Mouse (Mus musculus): ENCODE measurements around the gene Fcer2a. TPM values are rescaled to one million over a fixed set of nuclear protein-coding genes. Genes with fewer than 3 reads are reported as not detected.

Fcer2a gene
- polyA plus RNA-seq, 1 experiment from 2014 or later, result 0.32 TPM

GRCm38 (mm10) chr8:3664405-3664804 is 29.6 kb downstream of the Fcer2a start:
- no peaks in the 10 kb centered on the region for H3K4me1 ChIP-seq (ENCODE audit: insufficient read depth)
- no peak overlapping the region for H3K27ac ChIP-seq (ENCODE audit: low read depth)
- no peak for TF ChIP-seq CTCF (IDR thresholded peaks at IDR 0.05; ENCODE audit: low read depth)
- no peak overlapping the region for H3K4me2 ChIP-seq
- no peak for ATAC-seq (ENCODE audit: insufficient read depth)
- no peaks in the 10 kb centered on the region for H3K36me3 ChIP-seq (ENCODE audit: insufficient read depth)
- DNase-seq, result no peak
- no peaks in the 10 kb centered on the region for H3K9me3 ChIP-seq (ENCODE audit: low read depth, low read length)
- WGBS, result 55% methylated on average over 5 of the region's 5 CpGs
- H3K27me3 ChIP-seq (ENCODE audit: insufficient read depth, low read length), result no peaks in the 10 kb centered on the region
- H3K4me3 ChIP-seq (ENCODE audit: low read depth, low read length), result no peak overlapping the region
- H3K9ac ChIP-seq, result no peak overlapping the region

DNA sequence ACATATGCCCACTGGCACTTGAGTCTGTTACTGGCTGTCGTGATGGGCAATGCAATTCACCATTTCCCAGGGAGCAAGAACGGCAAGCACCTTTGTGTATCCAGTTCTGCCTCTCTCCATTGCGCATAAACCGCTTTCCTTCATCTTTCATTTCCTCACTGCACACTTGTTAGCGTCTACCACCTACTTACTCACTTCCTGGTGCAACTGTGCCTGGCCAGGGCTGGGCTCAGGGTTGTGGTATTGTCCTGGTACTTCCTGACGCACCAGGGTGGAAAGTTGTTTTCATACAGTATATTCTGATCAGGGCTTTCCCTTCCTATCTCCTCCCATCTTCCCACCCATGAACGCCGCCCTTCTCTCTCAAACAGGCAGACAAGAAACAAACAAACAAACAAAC is 33.1 kb downstream of the Fcer2a start:
- no peak for TF ChIP-seq CTCF (IDR thresholded peaks at IDR 0.05; ENCODE audit: low read depth)
- H3K27me3 ChIP-seq (ENCODE audit: insufficient read depth, low read length), result no peaks in the 10 kb centered on the region
- H3K4me1 ChIP-seq (ENCODE audit: insufficient read depth), result no peaks in the 10 kb centered on the region
- WGBS, result 73% methylated on average over 8 of the region's 8 CpGs
- no peak overlapping the region for H3K4me2 ChIP-seq
- no peak overlapping the region for H3K4me3 ChIP-seq (ENCODE audit: low read depth, low read length)
- no peak overlapping the region for H3K27ac ChIP-seq (ENCODE audit: low read depth)
- no peaks in the 10 kb centered on the region for H3K9me3 ChIP-seq (ENCODE audit: low read depth, low read length)
- H3K36me3 ChIP-seq (ENCODE audit: insufficient read depth), result no peaks in the 10 kb centered on the region
- H3K9ac ChIP-seq, result no peak overlapping the region
- DNase-seq, result no peak
- no peak for ATAC-seq (ENCODE audit: insufficient read depth)

DNA sequence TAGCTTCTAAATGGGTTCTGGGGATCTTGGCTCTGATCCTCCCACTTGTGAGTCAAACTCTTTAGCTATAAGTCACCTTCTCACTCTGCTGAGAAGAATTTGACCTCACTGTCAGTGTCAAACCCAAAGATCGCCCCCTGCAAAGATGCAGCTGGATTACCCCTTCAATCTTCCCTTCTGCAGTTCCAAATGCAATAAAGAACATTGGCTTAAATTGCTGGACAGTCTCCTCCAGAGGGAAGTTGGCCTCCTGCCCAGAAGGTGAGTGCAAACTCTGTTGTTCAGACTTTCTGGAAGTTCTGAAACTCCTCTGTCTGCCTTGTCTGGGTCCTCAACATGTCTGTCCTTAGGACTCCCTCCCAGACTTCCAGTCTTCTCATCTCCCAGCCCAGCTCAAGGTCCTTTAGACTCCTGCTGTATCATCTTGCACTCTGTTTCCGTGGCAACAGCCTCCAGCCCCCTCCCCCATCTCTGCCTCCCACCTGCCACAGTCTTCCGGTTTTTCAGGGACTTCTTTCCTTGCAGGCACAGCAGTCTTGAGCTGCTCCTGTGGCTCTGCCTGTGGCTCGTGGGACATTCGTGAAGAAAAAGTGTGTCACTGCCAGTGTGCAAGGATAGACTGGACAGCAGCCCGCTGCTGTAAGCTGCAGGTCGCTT is 37.1 kb downstream of the Fcer2a start:
- peak; percentile 6 for DNase-seq
- Histone ChIP-seq H3K27ac (ENCODE audit: low read depth) (no peak overlapping the region), H3K36me3 (ENCODE audit: insufficient read depth) (no peaks in the 10 kb centered on the region), H3K27me3 (ENCODE audit: insufficient read depth, low read length) (no peaks in the 10 kb centered on the region), H3K4me3 (ENCODE audit: low read depth, low read length) (no peak overlapping the region), H3K4me2 (no peak overlapping the region), H3K9ac (no peak overlapping the region), H3K4me1 (ENCODE audit: insufficient read depth) (no peaks in the 10 kb centered on the region), H3K9me3 (ENCODE audit: low read depth, low read length) (no peaks in the 10 kb centered on the region)
- ATAC-seq (ENCODE audit: insufficient read depth), result no peak
- TF ChIP-seq CTCF (IDR thresholded peaks at IDR 0.05; ENCODE audit: low read depth), result no peak
- WGBS, result 16% methylated on average over 7 of the region's 7 CpGs

GRCm38 (mm10) chr8:3655526-3655925 is 38.4 kb downstream of the Fcer2a start, which contains the start of gene Retn:
Gene Retn, plus strand, starts transcription at chr8:3655770.
- H3K36me3 ChIP-seq (ENCODE audit: insufficient read depth), result no peaks in the 10 kb centered on the region
- no peak within 1 kb of the TSS for H3K9ac ChIP-seq
- H3K4me2 ChIP-seq, result no peak within 1 kb of the TSS
- no peak for ATAC-seq (ENCODE audit: insufficient read depth)
- no peak within 1 kb of the TSS for H3K27ac ChIP-seq (ENCODE audit: low read depth)
- no peak for DNase-seq
- H3K9me3 ChIP-seq (ENCODE audit: low read depth, low read length), result no peaks in the 10 kb centered on the region
- no peaks in the 10 kb centered on the region for H3K27me3 ChIP-seq (ENCODE audit: insufficient read depth, low read length)
- no peak for TF ChIP-seq CTCF (IDR thresholded peaks at IDR 0.05; ENCODE audit: low read depth)
- WGBS, result 54% methylated on average over 3 of the region's 3 CpGs
- no peaks in the 10 kb centered on the region for H3K4me1 ChIP-seq (ENCODE audit: insufficient read depth)
- no peak within 1 kb of the TSS for H3K4me3 ChIP-seq (ENCODE audit: low read depth, low read length)

GRCm38 (mm10) chr8:3654726-3655508 is 39.1 kb downstream of the Fcer2a start:
- H3K27ac ChIP-seq (ENCODE audit: low read depth), result no peak overlapping the region
- H3K9ac ChIP-seq, result no peak overlapping the region
- WGBS, result 58% methylated on average over 11 of the region's 11 CpGs
- no peaks in the 10 kb centered on the region for H3K4me1 ChIP-seq (ENCODE audit: insufficient read depth)
- no peaks in the 10 kb centered on the region for H3K9me3 ChIP-seq (ENCODE audit: low read depth, low read length)
- no peak for DNase-seq
- ATAC-seq (ENCODE audit: insufficient read depth), result no peak
- no peak overlapping the region for H3K4me2 ChIP-seq
- no peak overlapping the region for H3K4me3 ChIP-seq (ENCODE audit: low read depth, low read length)
- no peaks in the 10 kb centered on the region for H3K36me3 ChIP-seq (ENCODE audit: insufficient read depth)
- no peak for TF ChIP-seq CTCF (IDR thresholded peaks at IDR 0.05; ENCODE audit: low read depth)
- H3K27me3 ChIP-seq (ENCODE audit: insufficient read depth, low read length), result no peaks in the 10 kb centered on the region

GRCm38 (mm10) chr8:3652845-3653244 is 41.1 kb downstream of the Fcer2a start:
- Histone ChIP-seq H3K36me3 (ENCODE audit: insufficient read depth) (no peaks in the 10 kb centered on the region), H3K4me3 (ENCODE audit: low read depth, low read length) (no peak overlapping the region), H3K27me3 (ENCODE audit: insufficient read depth, low read length) (no peaks in the 10 kb centered on the region), H3K9ac (no peak overlapping the region), H3K4me1 (ENCODE audit: insufficient read depth) (no peaks in the 10 kb centered on the region), H3K4me2 (no peak overlapping the region), H3K9me3 (ENCODE audit: low read depth, low read length) (no peaks in the 10 kb centered on the region), H3K27ac (ENCODE audit: low read depth) (no peak overlapping the region)
- TF ChIP-seq CTCF (IDR thresholded peaks at IDR 0.05; ENCODE audit: low read depth), result no peak
- WGBS, result 60% methylated on average over 3 of the region's 3 CpGs
- ATAC-seq (ENCODE audit: insufficient read depth) (no peak), DNase-seq (no peak)

GRCm38 (mm10) chr8:3648990-3649389 is 45.0 kb downstream of the Fcer2a start:
- no peaks in the 10 kb centered on the region for H3K4me1 ChIP-seq (ENCODE audit: insufficient read depth)
- 41% methylated on average over 1 of the region's 1 CpGs for WGBS
- H3K27me3 ChIP-seq (ENCODE audit: insufficient read depth, low read length), result no peaks in the 10 kb centered on the region
- ATAC-seq (ENCODE audit: insufficient read depth), result no peak
- TF ChIP-seq CTCF (IDR thresholded peaks at IDR 0.05; ENCODE audit: low read depth), result no peak
- no peak overlapping the region for H3K9ac ChIP-seq
- no peaks in the 10 kb centered on the region for H3K9me3 ChIP-seq (ENCODE audit: low read depth, low read length)
- no peaks in the 10 kb centered on the region for H3K36me3 ChIP-seq (ENCODE audit: insufficient read depth)
- no peak overlapping the region for H3K4me3 ChIP-seq (ENCODE audit: low read depth, low read length)
- H3K4me2 ChIP-seq, result no peak overlapping the region
- no peak overlapping the region for H3K27ac ChIP-seq (ENCODE audit: low read depth)
- DNase-seq, result peak; percentile 44

All from lung, embryonic 14.5 days (tissue).